Mouse (Mus musculus) limb, embryonic 10.5 days (tissue): Measurements from ENCODE around the gene Slamf7. TPM values are rescaled to one million over a fixed set of nuclear protein-coding genes. Genes with fewer than 3 reads are reported as not detected.
"Not testable (repeated sequence)": the region's sequence is repeated elsewhere in the genome, so short reads cannot be mapped to it uniquely, and the experiment has no call there.

ENCODE experiments used
- DNase-seq: peaks from one replicate; pipeline ENCODE4 v3.0.0-alpha.2; 2017; ENCODE audit warnings: low spot score
- H3K27ac ChIP-seq: fragments of 300-500 bp; sonication (generic); 2 replicates; pipeline ENCODE4 v1.5.1; 2016; ENCODE audit warnings: mild to moderate bottlenecking
- H3K27me3 ChIP-seq: fragments of 300-500 bp; sonication (generic); 2 replicates; pipeline ENCODE4 v1.6.1; 2016; ENCODE audit warnings: low read depth, mild to moderate bottlenecking; ENCODE audit not compliant: poor library complexity, severe bottlenecking
- H3K36me3 ChIP-seq: fragments of 300-500 bp; sonication (generic); 2 replicates; pipeline ENCODE4 v1.6.1; 2016; ENCODE audit warnings: mild to moderate bottlenecking, moderate library complexity
- H3K4me1 ChIP-seq: fragments of 300-500 bp; sonication (generic); 2 replicates; pipeline ENCODE4 v1.6.1; 2016
- H3K4me3 ChIP-seq: fragments of 300-500 bp; sonication (generic); 2 replicates; pipeline ENCODE4 v1.5.1; 2016; ENCODE audit warnings: mild to moderate bottlenecking, moderate library complexity
- H3K9me3 ChIP-seq: fragments of 300-500 bp; sonication (generic); replicated peaks from 2 replicates; pipeline ENCODE4 v1.6.1; 2016; ENCODE audit warnings: mild to moderate bottlenecking
- WGBS: fragments of 180-500 bp; shearing (Covaris S2); methylation state at CpG from one replicate; pipeline ENCODE4 v1.1.7; 2016; 5-methylcytosine and 5-hydroxymethylcytosine counted together
- polyA plus RNA-seq: library from polyadenylated mRNA; unstranded; fragments of >200 nt; fragmentation: Nextera tagmentation; extraction: Ambion mirVana; gene quantifications from 2 replicates; pipeline ENCODE4 v1.2.1, GENCODE M21; 2016

Gene Slamf7
- not detected in 2 replicates for polyA plus RNA-seq

- no peaks in the 10 kb centered on the region for H3K9me3 ChIP-seq
- no peaks in the 10 kb centered on the region for H3K36me3 ChIP-seq
- WGBS = 89% methylated on average over 5 of the region's 5 CpGs
- H3K4me3 ChIP-seq = no peak within 1 kb of the TSS
- H3K27me3 ChIP-seq = no peaks in the 10 kb centered on the region
- H3K4me1 ChIP-seq = no peaks in the 10 kb centered on the region
- no peak for DNase-seq
- H3K27ac ChIP-seq = no peak within 1 kb of the TSS
Measured at GRCm38 (mm10) chr1:171652734-171653133, at the start of gene Slamf7. Gene Slamf7 (minus strand): TSS chr1:171653035.

- Histone ChIP-seq H3K4me3 (no peak overlapping the region), H3K36me3 (no peaks in the 10 kb centered on the region), H3K4me1 (no peaks in the 10 kb centered on the region), H3K9me3 (no peaks in the 10 kb centered on the region), H3K27ac (no peak overlapping the region), H3K27me3 (no peaks in the 10 kb centered on the region)
- peak; percentile 40 for DNase-seq
- 19% methylated on average over 6 of the region's 6 CpGs for WGBS
Measured at GRCm38 (mm10) chr1:171698983-171699382, 46.1 kb upstream of the Slamf7 start.

GRCm38 (mm10) chr1:171693918-171694317 is 41.1 kb upstream of the Slamf7 start:
- Histone ChIP-seq H3K4me3 (no peak overlapping the region), H3K36me3 (no peaks in the 10 kb centered on the region), H3K4me1 (no peaks in the 10 kb centered on the region), H3K27me3 (no peaks in the 10 kb centered on the region), H3K27ac (no peak overlapping the region), H3K9me3 (no peaks in the 10 kb centered on the region)
- DNase-seq = no peak
- WGBS = 84% methylated on average over 1 of the region's 1 CpGs

GRCm38 (mm10) chr1:171687320-171687719 is 34.5 kb upstream of the Slamf7 start:
- 89% methylated on average over 4 of the region's 4 CpGs for WGBS
- H3K36me3 ChIP-seq = no peaks in the 10 kb centered on the region
- no peak for DNase-seq
- H3K9me3 ChIP-seq = no peaks in the 10 kb centered on the region
- H3K27ac ChIP-seq = no peak overlapping the region
- H3K27me3 ChIP-seq = no peaks in the 10 kb centered on the region
- no peak overlapping the region for H3K4me3 ChIP-seq
- H3K4me1 ChIP-seq = no peaks in the 10 kb centered on the region

- no peak overlapping the region for H3K27ac ChIP-seq
- H3K36me3 ChIP-seq = no peaks in the 10 kb centered on the region
- no peak overlapping the region for H3K4me3 ChIP-seq
- no peaks in the 10 kb centered on the region for H3K4me1 ChIP-seq
- 95% methylated on average over 9 of the region's 9 CpGs for WGBS
- no peaks in the 10 kb centered on the region for H3K27me3 ChIP-seq
- no peaks in the 10 kb centered on the region for H3K9me3 ChIP-seq
- no peak for DNase-seq
Measured at GRCm38 (mm10) chr1:171684923-171685322, 32.1 kb upstream of the Slamf7 start.

- 93% methylated on average over 14 of the region's 14 CpGs for WGBS
- H3K27ac ChIP-seq = no peak within 1 kb of the TSS
- no peaks in the 10 kb centered on the region for H3K4me1 ChIP-seq
- H3K9me3 ChIP-seq = no peaks in the 10 kb centered on the region
- no peak for DNase-seq
- no peak within 1 kb of the TSS for H3K4me3 ChIP-seq
- no peaks in the 10 kb centered on the region for H3K36me3 ChIP-seq
- H3K27me3 ChIP-seq = no peaks in the 10 kb centered on the region
Measured at GRCm38 (mm10) chr1:171681531-171682299, 28.9 kb upstream of the Slamf7 start, which contains the start of gene Cd48. Gene Cd48 (plus strand): TSS chr1:171682009.

- DNase-seq = no peak
- H3K4me3 ChIP-seq = no peak overlapping the region
- no peaks in the 10 kb centered on the region for H3K36me3 ChIP-seq
- 92% methylated on average over 7 of the region's 7 CpGs for WGBS
- no peak overlapping the region for H3K27ac ChIP-seq
- H3K27me3 ChIP-seq = no peaks in the 10 kb centered on the region
- H3K4me1 ChIP-seq = no peaks in the 10 kb centered on the region
- H3K9me3 ChIP-seq = no peaks in the 10 kb centered on the region
Measured at GRCm38 (mm10) chr1:171681009-171681408, 28.2 kb upstream of the Slamf7 start.

GRCm38 (mm10) chr1:171677721-171678120 is 24.9 kb upstream of the Slamf7 start:
- Histone ChIP-seq H3K36me3 (no peaks in the 10 kb centered on the region), H3K27ac (no peak overlapping the region), H3K9me3 (no peaks in the 10 kb centered on the region), H3K4me1 (no peaks in the 10 kb centered on the region), H3K27me3 (no peaks in the 10 kb centered on the region), H3K4me3 (no peak overlapping the region)
- DNase-seq = no peak
- 83% methylated on average over 1 of the region's 1 CpGs for WGBS

- no peaks in the 10 kb centered on the region for H3K36me3 ChIP-seq
- no peaks in the 10 kb centered on the region for H3K27me3 ChIP-seq
- no peaks in the 10 kb centered on the region for H3K9me3 ChIP-seq
- no peak overlapping the region for H3K27ac ChIP-seq
- WGBS = 84% methylated on average over 1 of the region's 1 CpGs
- H3K4me3 ChIP-seq = no peak overlapping the region
- no peaks in the 10 kb centered on the region for H3K4me1 ChIP-seq
- no peak for DNase-seq
Measured at GRCm38 (mm10) chr1:171674467-171674866, 21.6 kb upstream of the Slamf7 start.

GRCm38 (mm10) chr1:171672854-171673475 is 20.1 kb upstream of the Slamf7 start:
- no peaks in the 10 kb centered on the region for H3K27me3 ChIP-seq
- 73% methylated on average over 5 of the region's 5 CpGs for WGBS
- no peaks in the 10 kb centered on the region for H3K9me3 ChIP-seq
- H3K4me3 ChIP-seq = no peak overlapping the region
- no peak for DNase-seq
- no peaks in the 10 kb centered on the region for H3K4me1 ChIP-seq
- H3K36me3 ChIP-seq = no peaks in the 10 kb centered on the region
- no peak overlapping the region for H3K27ac ChIP-seq

- WGBS = 86% methylated on average over 2 of the region's 2 CpGs
- H3K4me3 ChIP-seq, H3K4me1 ChIP-seq, H3K9me3 ChIP-seq, H3K27ac ChIP-seq, H3K27me3 ChIP-seq, DNase-seq, H3K36me3 ChIP-seq: not testable (repeated sequence)
Measured at GRCm38 (mm10) chr1:171672451-171672850, 19.6 kb upstream of the Slamf7 start.

- Histone ChIP-seq H3K4me1 (no peaks in the 10 kb centered on the region), H3K9me3 (no peaks in the 10 kb centered on the region), H3K36me3 (no peaks in the 10 kb centered on the region), H3K27ac (no peak overlapping the region), H3K27me3 (no peaks in the 10 kb centered on the region), H3K4me3 (no peak overlapping the region)
- no peak for DNase-seq
- 67% methylated on average over 1 of the region's 1 CpGs for whole genome bisulfite sequencing
Measured at GRCm38 (mm10) chr1:171667160-171667559, 14.3 kb upstream of the Slamf7 start.

- 90% methylated on average over 6 of the region's 6 CpGs for whole genome bisulfite sequencing
- H3K27me3 ChIP-seq = no peaks in the 10 kb centered on the region
- no peaks in the 10 kb centered on the region for H3K4me1 ChIP-seq
- no peak overlapping the region for H3K4me3 ChIP-seq
- H3K9me3 ChIP-seq = no peaks in the 10 kb centered on the region
- no peaks in the 10 kb centered on the region for H3K36me3 ChIP-seq
- H3K27ac ChIP-seq = no peak overlapping the region
- no peak for DNase-seq
Measured at GRCm38 (mm10) chr1:171666350-171666749, 13.5 kb upstream of the Slamf7 start.
